Mouse (Mus musculus) thymus, adult 2 months (tissue): ENCODE results near the gene Syn1. TPM values are rescaled to one million over a fixed set of nuclear protein-coding genes. Genes with fewer than 3 reads are reported as not detected.

Experiments used
- DNase-seq: peaks from one replicate; pipeline ENCODE4 v3.0.0; 2021
- H3K27ac ChIP-seq: fragments of 200-500 bp; 2 replicates; pipeline ENCODE4 v1.5.1; 2012; ENCODE audit warnings: low read length, control low read depth; ENCODE audit not compliant: control insufficient read depth, insufficient read depth
- H3K27me3 ChIP-seq: fragments of 200-500 bp; 2 replicates; pipeline ENCODE4 v1.6.1; 2012; ENCODE audit warnings: mild to moderate bottlenecking, low read length, moderate library complexity, mixed read lengths; ENCODE audit not compliant: control insufficient read depth, insufficient read depth
- H3K36me3 ChIP-seq: fragments of 200-500 bp; 2 replicates; pipeline ENCODE4 v1.6.1; 2012; ENCODE audit warnings: mild to moderate bottlenecking, low read length, moderate library complexity; ENCODE audit not compliant: control insufficient read depth, insufficient read depth
- H3K4me1 ChIP-seq: fragments of 200-500 bp; replicated peaks from 2 replicates; pipeline ENCODE4 v1.6.1; 2012; ENCODE audit warnings: low read length; ENCODE audit not compliant: control insufficient read depth, insufficient read depth
- H3K4me3 ChIP-seq: fragments of 200-500 bp; 2 replicates; pipeline ENCODE4 v1.5.1; 2012; ENCODE audit warnings: mild to moderate bottlenecking, low read length, control low read depth, moderate library complexity; ENCODE audit not compliant: control insufficient read depth, insufficient read depth
- CTCF ChIP-seq: fragments of 200-500 bp; IDR thresholded peaks from 2 replicates; pipeline ENCODE4 v1.5.1; 2012; ENCODE audit warnings: mild to moderate bottlenecking, control low read depth, low read length, moderate library complexity, borderline replicate concordance; ENCODE audit not compliant: control insufficient read depth, poor library complexity, insufficient read depth; ENCODE audit errors: extremely low read depth
- POLR2A ChIP-seq: fragments of 200-500 bp; IDR thresholded peaks from 2 replicates; pipeline ENCODE4 v1.6.1; 2012; ENCODE audit warnings: mild to moderate bottlenecking, low read length, control low read depth, moderate library complexity; ENCODE audit not compliant: control insufficient read depth, poor library complexity, insufficient read depth; ENCODE audit errors: extremely low read depth
- WGBS: fragments of 180-500 bp; shearing (Covaris S2); methylation state at CpG from one replicate; pipeline ENCODE4 v1.1.7; 2018; 5-methylcytosine and 5-hydroxymethylcytosine counted together
- polyA plus RNA-seq: library from polyadenylated mRNA; depleted of rRNA; stranded (reverse); fragments of >200 nt; gene quantifications from 2 replicates; pipeline ENCODE4 v1.2.3, GENCODE M21; 2012

Gene Syn1
- polyA plus RNA-seq, 1 experiment = 0.67 TPM

DNA sequence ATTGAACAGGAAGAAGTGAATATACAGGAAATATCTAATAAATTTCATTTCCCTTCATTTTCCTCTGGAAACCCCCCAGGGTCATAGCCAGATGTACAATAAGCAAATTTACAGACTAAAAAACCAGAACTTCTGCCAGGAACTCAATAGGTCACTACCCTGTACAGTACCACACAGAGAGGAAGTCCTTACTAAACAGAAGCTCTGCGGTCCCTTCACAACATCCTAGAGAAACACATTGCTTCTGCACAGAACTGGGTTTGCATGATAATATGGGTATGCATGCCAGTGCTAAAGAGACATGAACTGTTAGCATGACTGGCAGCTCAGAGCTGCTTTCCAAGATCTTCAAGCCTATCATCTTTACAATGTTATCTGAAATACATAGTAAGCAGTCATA is 9.1 kb upstream of the Syn1 start:
- Histone ChIP-seq H3K36me3 (no peaks in the 10 kb centered on the region), H3K27me3 (no peaks in the 10 kb centered on the region), H3K27ac (no peak overlapping the region), H3K4me3 (no peak overlapping the region), H3K4me1 (no peaks in the 10 kb centered on the region)
- TF ChIP-seq POLR2A (no peak), CTCF (no peak)
- DNase-seq = no peak
- 28% methylated on average over 1 of the region's 1 CpGs for WGBS

DNA sequence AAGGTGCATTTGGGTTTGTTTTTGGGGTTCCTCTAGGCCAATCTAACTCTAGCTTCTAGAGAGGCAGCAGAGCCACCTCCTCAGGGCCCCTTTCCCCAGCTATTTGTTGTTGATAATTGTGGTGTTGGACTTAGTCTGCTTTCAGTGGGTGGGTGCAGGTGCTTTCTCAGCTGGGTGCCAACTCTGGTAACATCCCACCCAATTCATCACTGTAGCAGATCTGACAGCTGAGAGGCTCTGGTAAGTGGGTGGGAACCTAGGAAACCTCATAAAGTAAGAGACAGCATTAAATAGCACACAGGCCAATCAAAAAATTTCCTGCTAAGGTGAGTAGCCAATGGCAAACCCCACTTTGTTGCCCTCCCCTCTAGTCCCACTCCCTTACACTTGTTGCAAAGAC is 4.2 kb upstream of the Syn1 start:
- TF ChIP-seq CTCF = no peak
- TF ChIP-seq POLR2A = no peak
- no peaks in the 10 kb centered on the region for H3K36me3 ChIP-seq
- H3K4me3 ChIP-seq = no peak overlapping the region
- no peak for DNase-seq
- H3K27ac ChIP-seq = no peak overlapping the region
- H3K4me1 ChIP-seq = peaks cover 8% of the 10 kb centered on the region
- H3K27me3 ChIP-seq = peaks cover 4% of the 10 kb centered on the region; the same call in 1 of the 2 replicates

DNA sequence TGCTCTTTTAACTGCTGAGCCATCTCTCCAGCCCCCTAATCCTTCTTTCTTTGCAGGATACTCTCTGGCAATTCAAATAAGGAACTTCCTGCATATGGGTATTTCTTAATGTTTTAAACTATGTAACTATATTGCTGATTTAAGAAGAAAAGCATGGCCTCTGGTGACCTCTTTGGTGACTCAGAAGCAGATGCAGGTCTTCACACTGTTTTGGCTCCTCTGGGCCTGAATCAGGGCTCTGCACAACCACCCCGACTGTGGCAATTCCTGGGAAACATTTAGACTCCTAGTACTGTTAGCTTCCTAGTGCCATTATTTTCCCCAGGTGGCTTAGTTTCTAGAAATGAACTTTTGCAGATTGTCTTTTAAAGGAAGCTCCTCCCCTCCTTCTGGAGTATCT is 2.7 kb upstream of the Syn1 start:
- Histone ChIP-seq H3K27me3 (peaks cover 4% of the 10 kb centered on the region; the same call in 1 of the 2 replicates), H3K4me1 (peaks cover 8% of the 10 kb centered on the region), H3K27ac (no peak overlapping the region), H3K4me3 (no peak overlapping the region), H3K36me3 (no peaks in the 10 kb centered on the region)
- DNase-seq = no peak
- TF ChIP-seq POLR2A (no peak), CTCF (no peak)
- 82% methylated on average over 1 of the region's 1 CpGs for WGBS

DNA sequence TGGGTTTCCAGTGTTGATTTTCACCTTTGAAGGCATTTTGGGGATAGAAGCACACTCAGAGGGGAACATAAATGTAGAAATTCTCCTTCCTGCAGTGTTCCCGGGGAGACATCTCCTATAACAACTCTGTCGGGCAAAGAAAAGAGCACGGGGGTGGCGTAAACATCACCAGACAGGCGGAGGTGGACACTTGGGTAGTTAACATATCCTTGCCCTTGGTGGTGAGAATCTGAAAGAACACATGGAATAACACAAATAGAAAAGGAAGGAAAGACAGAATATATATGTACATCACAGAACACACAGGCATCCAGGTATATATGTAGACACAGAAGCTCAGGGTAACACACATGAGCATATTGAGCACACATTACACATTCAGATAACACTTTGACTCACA is 562 bp upstream of the Syn1 start:
- Histone ChIP-seq H3K27ac (no peak overlapping the region), H3K36me3 (no peaks in the 10 kb centered on the region), H3K27me3 (peaks cover 4% of the 10 kb centered on the region; the same call in 1 of the 2 replicates), H3K4me1 (peaks cover 8% of the 10 kb centered on the region), H3K4me3 (no peak overlapping the region)
- 48% methylated on average over 5 of the region's 5 CpGs for WGBS
- no peak for DNase-seq
- TF ChIP-seq POLR2A (no peak), CTCF (no peak)

DNA sequence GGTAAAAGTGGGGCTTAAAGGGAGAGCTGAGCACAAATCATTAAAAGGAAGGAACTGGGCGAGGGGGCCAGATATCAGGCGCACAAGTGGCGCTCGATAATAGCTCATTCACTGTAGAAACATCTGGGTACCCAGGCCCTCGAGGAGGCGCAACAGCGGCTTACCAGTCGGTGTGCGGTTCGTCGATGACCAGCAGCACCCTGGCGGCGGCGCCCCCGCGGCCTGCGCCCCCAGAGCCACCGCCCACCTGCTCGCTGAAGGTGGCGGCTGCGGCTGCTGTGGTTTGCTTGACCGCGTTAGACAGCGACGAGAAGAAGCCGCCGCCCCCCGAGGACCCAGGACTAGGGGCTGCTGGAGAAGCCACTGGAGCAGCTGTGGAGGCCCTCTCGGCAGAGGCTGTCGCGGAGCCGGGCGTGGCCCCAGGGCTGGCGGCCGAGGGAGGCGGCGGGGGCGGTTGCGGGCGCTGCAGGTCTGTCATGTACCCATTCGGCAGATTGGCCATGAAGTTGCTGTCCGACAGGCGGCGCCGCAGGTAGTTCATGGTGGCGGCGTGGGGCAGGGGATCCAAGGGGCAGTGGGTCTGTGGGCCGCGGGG is 458 bp downstream of the Syn1 start:
- H3K36me3 ChIP-seq = no peaks in the 10 kb centered on the region
- DNase-seq = no peak
- peaks cover 4% of the 10 kb centered on the region; the same call in 1 of the 2 replicates for H3K27me3 ChIP-seq
- TF ChIP-seq CTCF (no peak), POLR2A (no peak)
- peak overlapping the region; percentile 33 for H3K4me3 ChIP-seq
- H3K4me1 ChIP-seq = peaks cover 8% of the 10 kb centered on the region
- 2% methylated on average over 35 of the region's 49 CpGs for WGBS
- H3K27ac ChIP-seq = no peak overlapping the region

DNA sequence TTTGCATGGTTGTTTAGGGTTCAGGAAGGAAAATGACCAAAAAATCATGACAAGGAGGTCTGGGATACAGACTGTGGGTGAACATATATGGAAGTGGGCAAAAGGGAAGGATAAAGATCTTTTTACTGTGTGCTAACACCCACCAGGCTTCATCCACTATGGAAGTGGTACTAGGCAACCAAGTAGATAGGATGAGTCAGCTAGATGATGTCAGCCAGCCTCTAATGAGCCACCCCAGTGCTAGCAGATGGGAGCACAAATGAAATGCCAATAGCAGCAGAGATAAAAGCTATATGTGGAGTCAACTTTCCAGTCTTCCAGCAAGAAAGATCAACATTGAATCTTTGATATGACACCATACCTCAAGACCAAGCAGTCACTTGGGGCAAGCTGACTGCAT is 5.7 kb downstream of the Syn1 start:
- Histone ChIP-seq H3K27ac (no peak overlapping the region), H3K4me3 (no peak overlapping the region), H3K4me1 (no peaks in the 10 kb centered on the region), H3K36me3 (no peaks in the 10 kb centered on the region), H3K27me3 (no peaks in the 10 kb centered on the region; the same call in 1 of the 2 replicates)
- TF ChIP-seq CTCF = no peak
- TF ChIP-seq POLR2A = no peak
- DNase-seq = no peak

DNA sequence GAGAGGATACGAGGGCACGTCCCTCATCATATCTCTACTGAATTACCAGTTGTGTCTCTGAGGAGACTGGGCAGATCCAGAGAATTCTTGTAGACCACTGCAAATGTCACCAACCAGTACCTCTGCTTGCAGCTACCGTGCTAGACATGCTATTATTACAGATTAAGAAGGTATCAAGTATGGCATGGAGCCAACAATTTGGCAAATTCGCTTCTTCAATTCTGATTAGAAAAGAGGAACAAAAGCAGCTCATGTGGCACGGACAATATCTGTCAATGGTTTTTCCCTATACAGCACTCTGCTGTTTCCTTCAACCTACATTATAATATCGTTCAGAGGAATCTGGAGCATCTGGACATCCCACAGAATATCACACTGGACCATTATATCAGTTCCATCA is 7.1 kb downstream of the Syn1 start:
- H3K4me3 ChIP-seq = no peak overlapping the region
- H3K36me3 ChIP-seq = no peaks in the 10 kb centered on the region
- no peaks in the 10 kb centered on the region for H3K27me3 ChIP-seq
- no peak for DNase-seq
- TF ChIP-seq POLR2A = no peak
- no peak for TF ChIP-seq CTCF
- H3K4me1 ChIP-seq = no peaks in the 10 kb centered on the region
- 70% methylated on average over 6 of the region's 6 CpGs for WGBS
- H3K27ac ChIP-seq = no peak overlapping the region
